Mouse (Mus musculus) hindbrain, embryonic 10.5 days (tissue): ENCODE measurements at regions not wholly inside any gene's neighbourhood (a gene's known extent, or its start where the extent isn't known, plus 50 kb on each side); places are given as distances from the start of the nearest gene placed in this dataset.
"Not testable (repeated sequence)": the region's sequence is repeated elsewhere in the genome, so short reads cannot be mapped to it uniquely, and the experiment has no call there.

Source experiments
- DNase-seq: peaks from one replicate; pipeline ENCODE4 v3.0.0-alpha.2; 2017; ENCODE audit warnings: low spot score
- H3K27ac ChIP-seq: fragments of 300-500 bp; sonication (generic); 2 replicates; pipeline ENCODE4 v1.5.1; 2016; ENCODE audit warnings: mild to moderate bottlenecking, moderate library complexity
- H3K27me3 ChIP-seq: fragments of 300-500 bp; sonication (generic); 2 replicates; pipeline ENCODE4 v1.6.1; 2016; ENCODE audit warnings: mild to moderate bottlenecking; ENCODE audit not compliant: poor library complexity, insufficient read depth, severe bottlenecking
- H3K36me3 ChIP-seq: fragments of 300-500 bp; sonication (generic); 2 replicates; pipeline ENCODE4 v1.6.1; 2016; ENCODE audit warnings: mild to moderate bottlenecking, moderate library complexity
- H3K4me1 ChIP-seq: fragments of 300-500 bp; sonication (generic); replicated peaks from 2 replicates; pipeline ENCODE4 v1.6.1; 2016; ENCODE audit warnings: mild to moderate bottlenecking
- H3K4me3 ChIP-seq: fragments of 300-500 bp; sonication (generic); 2 replicates; pipeline ENCODE4 v1.5.1; 2016; ENCODE audit warnings: mild to moderate bottlenecking, moderate library complexity
- H3K9me3 ChIP-seq: fragments of 300-500 bp; sonication (generic); 2 replicates; pipeline ENCODE4 v1.6.1; 2016; ENCODE audit warnings: mild to moderate bottlenecking, moderate library complexity
- WGBS: fragments of 180-500 bp; shearing (Covaris S2); methylation state at CpG from one replicate; pipeline ENCODE4 v1.1.7; 2016; 5-methylcytosine and 5-hydroxymethylcytosine counted together

- no peak overlapping the region for H3K27ac ChIP-seq
- no peaks in the 10 kb centered on the region for H3K36me3 ChIP-seq
- no peak overlapping the region for H3K4me3 ChIP-seq
- DNase-seq, result no peak
- WGBS, result 76% methylated on average over 3 of the region's 3 CpGs
- H3K27me3 ChIP-seq, result peaks cover 16% of the 10 kb centered on the region; the same call in 1 of the 2 replicates
- peaks cover 37% of the 10 kb centered on the region for H3K4me1 ChIP-seq
- no peaks in the 10 kb centered on the region for H3K9me3 ChIP-seq
These were observed 81.2 kb upstream of the Atl2 start for GRCm38 (mm10) chr17:79977154-79977571.

GRCm38 (mm10) chr17:79976518-79977100 is 80.7 kb upstream of the Atl2 start:
- Histone ChIP-seq H3K9me3 (no peaks in the 10 kb centered on the region), H3K36me3 (no peaks in the 10 kb centered on the region), H3K4me1 (peaks cover 35% of the 10 kb centered on the region), H3K4me3 (peak overlapping the region; percentile 36), H3K27me3 (peaks cover 16% of the 10 kb centered on the region; the same call in 1 of the 2 replicates), H3K27ac (no peak overlapping the region)
- WGBS, result 84% methylated on average over 5 of the region's 5 CpGs
- DNase-seq, result no peak

DNA sequence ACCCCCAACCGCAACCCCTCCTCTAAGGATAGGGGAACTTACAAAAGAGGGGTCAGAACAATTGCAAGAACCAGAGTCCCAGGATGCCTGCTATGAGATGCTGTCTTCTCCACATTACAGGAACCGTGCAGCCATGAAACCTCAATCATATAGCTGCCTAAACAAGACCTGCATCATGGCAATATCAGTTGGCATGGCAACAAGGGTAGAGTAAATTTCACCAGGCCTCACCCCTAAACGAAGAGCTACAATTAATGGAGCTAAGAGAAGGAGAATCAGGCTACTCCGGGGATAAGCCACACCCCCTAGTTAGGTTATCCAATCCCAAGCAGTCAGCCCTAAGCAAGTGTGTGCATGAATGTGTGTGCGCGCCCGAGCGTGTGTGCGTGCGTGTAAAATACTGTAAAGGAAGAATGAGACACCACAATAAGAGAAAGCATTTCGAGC is 80.1 kb upstream of the Atl2 start:
- WGBS, result 32% methylated on average over 11 of the region's 11 CpGs
- DNase-seq, result peak; percentile 27
- Histone ChIP-seq H3K4me1 (peaks cover 35% of the 10 kb centered on the region), H3K9me3 (no peaks in the 10 kb centered on the region), H3K4me3 (peak overlapping the region; percentile 36), H3K27me3 (peaks cover 20% of the 10 kb centered on the region), H3K27ac (no peak overlapping the region), H3K36me3 (no peaks in the 10 kb centered on the region)

GRCm38 (mm10) chr17:79975150-79975757 is 79.3 kb upstream of the Atl2 start:
- DNase-seq, H3K27ac ChIP-seq, H3K9me3 ChIP-seq, H3K36me3 ChIP-seq: not testable (repeated sequence)
- Histone ChIP-seq H3K4me3 (peak overlapping the region; percentile 36), H3K4me1 (peaks cover 29% of the 10 kb centered on the region), H3K27me3 (peaks cover 23% of the 10 kb centered on the region)
- 24% methylated on average over 16 of the region's 16 CpGs for WGBS

DNA sequence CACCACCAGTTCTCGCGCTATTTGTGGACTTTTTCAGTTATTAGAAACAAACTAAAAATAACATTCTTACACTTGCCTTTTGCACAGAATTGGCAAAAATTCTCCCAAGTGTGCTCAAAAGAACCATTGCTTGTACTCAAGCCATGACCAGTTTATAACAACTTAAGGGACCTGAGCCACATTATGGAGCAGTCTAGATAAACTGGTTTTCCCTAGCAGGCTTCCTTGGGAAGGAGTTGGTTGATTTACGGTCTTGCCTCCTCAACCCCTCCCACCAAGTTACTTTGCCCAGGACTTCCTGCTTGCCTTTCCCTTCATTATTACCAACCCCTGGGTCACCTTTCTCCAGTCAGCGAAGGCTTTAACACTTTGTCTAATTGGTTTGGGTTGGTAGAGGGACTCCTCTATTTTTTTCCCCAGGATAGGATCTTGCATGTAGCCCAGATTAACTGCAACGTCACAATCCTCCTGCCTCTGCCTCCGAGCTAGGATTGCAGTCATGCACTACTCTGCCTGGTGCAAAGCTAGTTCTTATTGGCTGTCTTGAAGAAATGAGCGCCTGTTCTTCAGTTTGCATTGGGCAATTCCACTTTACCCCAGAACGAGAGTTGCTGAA is 75.9 kb upstream of the Atl2 start:
- WGBS, result 83% methylated on average over 8 of the region's 8 CpGs
- no peaks in the 10 kb centered on the region for H3K36me3 ChIP-seq
- H3K4me1 ChIP-seq, result peaks cover 28% of the 10 kb centered on the region
- H3K4me3 ChIP-seq, result no peak overlapping the region
- H3K27me3 ChIP-seq, result peaks cover 46% of the 10 kb centered on the region
- no peaks in the 10 kb centered on the region for H3K9me3 ChIP-seq
- DNase-seq, result no peak
- H3K27ac ChIP-seq, result no peak overlapping the region

- no peaks in the 10 kb centered on the region for H3K9me3 ChIP-seq
- DNase-seq, result no peak
- H3K27me3 ChIP-seq, result peaks cover 39% of the 10 kb centered on the region
- no peaks in the 10 kb centered on the region for H3K36me3 ChIP-seq
- 38% methylated on average over 7 of the region's 7 CpGs for WGBS
- no peak overlapping the region for H3K4me3 ChIP-seq
- H3K4me1 ChIP-seq, result peaks cover 6% of the 10 kb centered on the region; the same call in 1 of the 2 replicates
- no peak overlapping the region for H3K27ac ChIP-seq
These were observed 73.6 kb upstream of the Atl2 start for GRCm38 (mm10) chr17:79969500-79969972.

DNA sequence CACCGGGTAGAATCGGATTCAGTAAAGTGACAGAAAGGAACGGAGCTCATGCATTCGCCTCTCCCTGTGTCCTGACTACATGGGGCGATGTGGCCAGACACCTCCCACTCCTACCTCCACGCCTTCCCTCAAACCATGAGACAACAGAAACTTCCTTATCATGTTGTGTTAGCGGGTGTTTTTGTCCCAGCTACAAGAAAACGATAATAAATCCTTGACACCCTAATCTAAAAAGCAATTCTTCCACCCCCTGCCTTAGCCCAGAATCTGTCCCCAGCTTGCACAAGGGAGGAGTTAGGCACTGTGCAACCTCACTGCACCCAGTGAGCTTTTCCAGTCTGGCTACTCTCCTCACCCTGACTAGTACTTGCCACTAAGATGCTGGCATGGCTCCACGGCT is 72.9 kb upstream of the Atl2 start:
- 0 out of 2 replicates have a peak, but pooled peaks cover 6% of the 10 kb centered on the region for H3K4me1 ChIP-seq
- 80% methylated on average over 9 of the region's 9 CpGs for WGBS
- H3K4me3 ChIP-seq, result no peak overlapping the region
- no peak overlapping the region for H3K27ac ChIP-seq
- DNase-seq, result no peak
- peaks cover 36% of the 10 kb centered on the region for H3K27me3 ChIP-seq
- no peaks in the 10 kb centered on the region for H3K36me3 ChIP-seq
- H3K9me3 ChIP-seq, result no peaks in the 10 kb centered on the region

GRCm38 (mm10) chr17:79966981-79967380 is 71.1 kb upstream of the Atl2 start:
- DNase-seq, result no peak
- WGBS, result 45% methylated on average over 6 of the region's 6 CpGs
- Histone ChIP-seq H3K27me3 (peaks cover 36% of the 10 kb centered on the region), H3K4me1 (0 out of 2 replicates have a peak, but pooled peaks cover 6% of the 10 kb centered on the region), H3K36me3 (no peaks in the 10 kb centered on the region), H3K27ac (no peak overlapping the region), H3K9me3 (no peaks in the 10 kb centered on the region), H3K4me3 (no peak overlapping the region)

DNA sequence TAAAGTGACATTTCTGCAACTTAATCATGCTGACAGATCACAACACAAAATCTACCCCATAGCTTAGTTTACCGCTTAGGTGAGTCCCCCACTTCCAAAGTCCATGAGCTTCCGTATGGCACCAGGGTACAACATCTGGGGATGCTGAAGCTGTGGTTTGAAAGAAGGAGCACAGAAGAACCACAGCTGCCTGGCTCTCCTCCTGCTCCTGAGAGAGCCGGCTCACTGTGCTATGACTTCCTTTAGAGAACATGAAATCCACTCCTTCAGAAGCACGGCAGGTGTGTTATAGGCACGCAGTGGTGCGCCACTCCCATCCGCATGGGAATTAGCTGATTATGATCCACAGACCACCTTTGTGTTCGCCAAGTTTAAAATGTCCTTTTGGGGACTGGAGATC is 69.7 kb upstream of the Atl2 start:
- Histone ChIP-seq H3K36me3 (no peaks in the 10 kb centered on the region), H3K4me3 (no peak overlapping the region), H3K9me3 (no peaks in the 10 kb centered on the region), H3K27ac (no peak overlapping the region), H3K4me1 (0 out of 2 replicates have a peak, but pooled peaks cover 10% of the 10 kb centered on the region), H3K27me3 (peaks cover 29% of the 10 kb centered on the region; the same call in 1 of the 2 replicates)
- DNase-seq, result no peak
- 92% methylated on average over 8 of the region's 8 CpGs for WGBS

GRCm38 (mm10) chr17:79964850-79965249 is 68.9 kb upstream of the Atl2 start:
- WGBS, result 86% methylated on average over 8 of the region's 8 CpGs
- DNase-seq, result no peak
- Histone ChIP-seq H3K36me3 (no peaks in the 10 kb centered on the region), H3K9me3 (no peaks in the 10 kb centered on the region), H3K27me3 (peaks cover 21% of the 10 kb centered on the region; the same call in 1 of the 2 replicates), H3K4me1 (0 out of 2 replicates have a peak, but pooled peaks cover 16% of the 10 kb centered on the region), H3K27ac (no peak overlapping the region), H3K4me3 (no peak overlapping the region)

GRCm38 (mm10) chr17:79963330-79963729 is 67.4 kb upstream of the Atl2 start:
- H3K27ac ChIP-seq, result no peak overlapping the region
- 0 out of 2 replicates have a peak, but pooled peaks cover 16% of the 10 kb centered on the region for H3K4me1 ChIP-seq
- no peaks in the 10 kb centered on the region for H3K36me3 ChIP-seq
- no peak overlapping the region for H3K4me3 ChIP-seq
- H3K9me3 ChIP-seq, result no peaks in the 10 kb centered on the region
- no peak for DNase-seq
- WGBS, result 96% methylated on average over 2 of the region's 2 CpGs
- H3K27me3 ChIP-seq, result peaks cover 7% of the 10 kb centered on the region; the same call in 1 of the 2 replicates

DNA sequence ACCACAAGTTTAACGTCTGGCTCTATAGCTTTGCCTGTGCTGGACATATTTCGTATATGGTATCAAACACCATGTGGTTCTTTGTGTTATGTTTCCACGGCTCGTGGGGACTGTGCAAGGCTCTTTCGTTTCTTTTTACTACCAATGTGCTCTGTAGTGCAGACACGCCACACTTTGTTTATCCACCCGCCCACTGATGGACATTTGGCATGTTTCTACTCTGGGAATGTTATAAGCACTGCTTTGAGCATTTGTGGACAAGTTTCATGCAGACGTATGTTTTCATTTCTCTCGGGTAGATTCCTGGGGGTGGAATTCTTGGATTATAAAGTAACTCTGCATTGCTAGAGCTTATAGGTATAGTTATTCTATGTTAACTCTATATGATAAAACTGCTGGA is 65.5 kb upstream of the Atl2 start:
- Histone ChIP-seq H3K4me1 (0 out of 2 replicates have a peak, but pooled peaks cover 16% of the 10 kb centered on the region), H3K27ac (no peak overlapping the region), H3K36me3 (no peaks in the 10 kb centered on the region), H3K27me3 (no peaks in the 10 kb centered on the region), H3K4me3 (no peak overlapping the region), H3K9me3 (no peaks in the 10 kb centered on the region)
- WGBS, result 81% methylated on average over 9 of the region's 9 CpGs
- no peak for DNase-seq

- no peak overlapping the region for H3K4me3 ChIP-seq
- no peaks in the 10 kb centered on the region for H3K9me3 ChIP-seq
- no peak for DNase-seq
- H3K4me1 ChIP-seq, result 0 out of 2 replicates have a peak, but pooled peaks cover 16% of the 10 kb centered on the region
- no peaks in the 10 kb centered on the region for H3K27me3 ChIP-seq
- H3K27ac ChIP-seq, result no peak overlapping the region
- H3K36me3 ChIP-seq, result no peaks in the 10 kb centered on the region
- 42% methylated on average over 3 of the region's 3 CpGs for WGBS
These were observed 64.8 kb upstream of the Atl2 start for GRCm38 (mm10) chr17:79960688-79961087.
